Mouse (Mus musculus) adrenal gland, postnatal 14 days (tissue): ENCODE data around the gene Psma1. TPM values are rescaled to one million over a fixed set of nuclear protein-coding genes. Genes with fewer than 3 reads are reported as not detected.

Experiments used
- DNase-seq: peaks from one replicate; pipeline ENCODE4 v3.0.0; 2021; ENCODE audit warnings: mixed read lengths
- long read RNA-seq, 2 experiments: library from polyadenylated mRNA; stranded (forward); transcript quantifications; one replicate each; pipeline ENCODE4 v2.0.0; 2021
- total RNA-seq: library from RNA; stranded (reverse); gene quantifications from 2 replicates; pipeline ENCODE4 v1.2.3, GENCODE M21; 2021

Psma1 gene
- 163 and 166 TPM in 2 replicates for total RNA-seq
- long read RNA-seq, experiment 1, transcript Psma1-201 (10 exons, 1,201 nt), result major isoform, 172 of 198 reads
- long read RNA-seq, experiment 1, partial matches to known transcripts, result 3 of 198 reads
- long read RNA-seq, experiment 1, other reads (novel, unspliced or antisense), result 19 of 198 reads
- long read RNA-seq, experiment 2, transcript Psma1-201 (10 exons, 1,201 nt), result major isoform, 154 of 175 reads
- long read RNA-seq, experiment 2, partial matches to known transcripts, result 5 of 175 reads
- long read RNA-seq, experiment 2, other reads (novel, unspliced or antisense), result 13 of 175 reads

- DNase-seq, result peak; percentile 97
Measured at GRCm38 (mm10) chr7:114276005-114276752, at the start of gene Psma1. Psma1 (minus strand) TSS chr7:114276118.

GRCm38 (mm10) chr7:114323527-114323926 is 47.6 kb upstream of the Psma1 start:
- DNase-seq, result no peak

GRCm38 (mm10) chr7:114322531-114323441 is 46.9 kb upstream of the Psma1 start:
- DNase-seq, result no peak

GRCm38 (mm10) chr7:114321694-114322372 is 45.9 kb upstream of the Psma1 start:
- no peak for DNase-seq

GRCm38 (mm10) chr7:114317896-114318295 is 42.0 kb upstream of the Psma1 start:
- no peak for DNase-seq

GRCm38 (mm10) chr7:114317389-114317792 is 41.5 kb upstream of the Psma1 start:
- DNase-seq, result peak; percentile 41

GRCm38 (mm10) chr7:114316361-114316871 is 40.5 kb upstream of the Psma1 start:
- no peak for DNase-seq

- no peak for DNase-seq
Measured at GRCm38 (mm10) chr7:114311209-114311608, 35.3 kb upstream of the Psma1 start.

- DNase-seq, result no peak
Measured at GRCm38 (mm10) chr7:114309020-114309419, 33.1 kb upstream of the Psma1 start.

GRCm38 (mm10) chr7:114301293-114301782 is 25.4 kb upstream of the Psma1 start:
- no peak for DNase-seq

GRCm38 (mm10) chr7:114300782-114301181 is 24.9 kb upstream of the Psma1 start:
- DNase-seq, result no peak

- DNase-seq, result no peak
Measured at GRCm38 (mm10) chr7:114299247-114299646, 23.3 kb upstream of the Psma1 start.

GRCm38 (mm10) chr7:114294698-114295097 is 18.8 kb upstream of the Psma1 start:
- no peak for DNase-seq

- DNase-seq, result peak; percentile 37
Measured at GRCm38 (mm10) chr7:114293903-114294302, 18.0 kb upstream of the Psma1 start.

- peak; percentile 87 for DNase-seq
Measured at GRCm38 (mm10) chr7:114292501-114292971, 16.6 kb upstream of the Psma1 start.

- peak; percentile 54 for DNase-seq
Measured at GRCm38 (mm10) chr7:114291461-114292335, 15.8 kb upstream of the Psma1 start.

GRCm38 (mm10) chr7:114290078-114290506 is 14.2 kb upstream of the Psma1 start:
- no peak for DNase-seq

GRCm38 (mm10) chr7:114284296-114284910 is 8.5 kb upstream of the Psma1 start:
- DNase-seq, result no peak

- no peak for DNase-seq
Measured at GRCm38 (mm10) chr7:114283006-114283405, 7.1 kb upstream of the Psma1 start.

- DNase-seq, result peak; percentile 44
Measured at GRCm38 (mm10) chr7:114281671-114282070, 5.8 kb upstream of the Psma1 start.
